Mouse (Mus musculus) erythroblast, embryonic 14.5 days (primary cell): ENCODE data around the gene Maml3. TPM values are rescaled to one million over a fixed set of nuclear protein-coding genes. Genes with fewer than 3 reads are reported as not detected.

ENCODE experiments used
- H3K27me3 ChIP-seq: 2 replicates; pipeline ENCODE4 v1.6.1; 2012; ENCODE audit warnings: inconsistent platforms; ENCODE audit not compliant: control insufficient read depth
- H3K36me3 ChIP-seq: 2 replicates; pipeline ENCODE4 v1.6.1; 2012; ENCODE audit warnings: mild to moderate bottlenecking, inconsistent platforms; ENCODE audit not compliant: control insufficient read depth
- H3K4me1 ChIP-seq: 2 replicates; pipeline ENCODE4 v1.6.1; 2012; ENCODE audit warnings: inconsistent platforms; ENCODE audit not compliant: control insufficient read depth
- H3K4me3 ChIP-seq: replicated peaks from 2 replicates; pipeline ENCODE3; 2012; ENCODE audit warnings: moderate library complexity, mild to moderate bottlenecking, inconsistent platforms
- H3K9me3 ChIP-seq: 2 replicates; pipeline ENCODE4 v1.6.1; 2012; ENCODE audit warnings: low read length, inconsistent platforms, mixed read lengths; ENCODE audit not compliant: control insufficient read depth
- GATA1 ChIP-seq: IDR thresholded peaks from 2 replicates; pipeline ENCODE4 v1.6.1; 2012; ENCODE audit warnings: low read length, inconsistent platforms, mixed read lengths
- TAL1 ChIP-seq: IDR thresholded peaks from 3 replicates; pipeline ENCODE4 v1.6.1; 2012; ENCODE audit warnings: low read length, inconsistent platforms, mixed read lengths
- polyA plus RNA-seq: library from polyadenylated mRNA; stranded (reverse); fragments of >175 nt; gene quantifications from 2 replicates; pipeline ENCODE4 v1.2.3, GENCODE M21; 2012

The Maml3 gene
- polyA plus RNA-seq, 1 experiment = 0.04 TPM

DNA sequence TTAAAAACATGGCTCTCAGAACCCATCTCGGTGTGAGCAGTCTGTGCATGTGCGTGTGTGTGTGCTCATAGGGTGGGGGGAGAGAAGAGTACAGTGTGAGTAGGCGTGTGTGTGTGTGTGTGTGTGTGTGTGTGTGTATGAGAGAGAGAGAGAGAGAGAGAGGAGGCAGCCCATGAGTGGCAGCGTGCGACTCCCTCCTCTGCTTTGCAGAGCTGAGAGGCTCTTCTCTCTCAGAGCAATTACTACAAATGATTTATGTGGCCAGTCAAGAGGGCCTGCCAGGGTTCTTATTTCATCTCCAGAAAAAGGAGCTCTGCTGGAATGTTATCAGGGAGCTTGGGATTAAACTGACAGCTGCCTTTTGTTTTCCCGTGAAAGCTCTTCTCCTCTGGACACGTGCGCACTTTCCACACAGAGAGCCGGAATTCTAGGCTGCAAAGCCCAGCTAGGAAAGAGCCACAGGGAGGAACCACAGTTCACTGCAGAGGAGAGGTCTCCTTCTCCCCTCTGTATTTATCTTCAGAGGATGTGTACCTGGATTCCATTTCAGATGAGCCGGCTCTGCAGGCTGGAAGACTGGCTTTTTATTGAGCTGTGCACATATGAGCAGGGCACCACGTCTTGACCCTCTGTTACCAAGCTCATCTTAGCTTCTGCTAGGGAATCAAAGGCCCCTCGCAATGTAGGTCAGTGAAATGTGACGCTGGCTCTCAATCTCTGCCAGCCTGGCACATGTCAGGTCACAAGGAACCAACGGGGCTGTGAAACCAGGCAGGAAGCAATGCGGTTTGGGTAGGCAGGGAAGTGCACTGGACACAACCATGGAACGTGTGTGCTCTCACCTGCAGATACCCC, 325.9 kb downstream of the Maml3 start:
- no peaks in the 10 kb centered on the region for H3K36me3 ChIP-seq
- no peaks in the 10 kb centered on the region for H3K27me3 ChIP-seq
- no peak overlapping the region for H3K4me3 ChIP-seq
- H3K4me1 ChIP-seq = no peaks in the 10 kb centered on the region
- no peaks in the 10 kb centered on the region for H3K9me3 ChIP-seq
- TF ChIP-seq GATA1 (no peak), TAL1 (no peak)

- H3K4me1 ChIP-seq = no peaks in the 10 kb centered on the region; the same call in 1 of the 2 replicates
- no peaks in the 10 kb centered on the region for H3K27me3 ChIP-seq
- H3K4me3 ChIP-seq = no peak overlapping the region
- no peaks in the 10 kb centered on the region for H3K9me3 ChIP-seq
- no peaks in the 10 kb centered on the region for H3K36me3 ChIP-seq
- no peak for TF ChIP-seq GATA1
- TF ChIP-seq TAL1 = no peak
These were observed 326.7 kb downstream of the Maml3 start for GRCm38 (mm10) chr3:51778179-51778578.

DNA sequence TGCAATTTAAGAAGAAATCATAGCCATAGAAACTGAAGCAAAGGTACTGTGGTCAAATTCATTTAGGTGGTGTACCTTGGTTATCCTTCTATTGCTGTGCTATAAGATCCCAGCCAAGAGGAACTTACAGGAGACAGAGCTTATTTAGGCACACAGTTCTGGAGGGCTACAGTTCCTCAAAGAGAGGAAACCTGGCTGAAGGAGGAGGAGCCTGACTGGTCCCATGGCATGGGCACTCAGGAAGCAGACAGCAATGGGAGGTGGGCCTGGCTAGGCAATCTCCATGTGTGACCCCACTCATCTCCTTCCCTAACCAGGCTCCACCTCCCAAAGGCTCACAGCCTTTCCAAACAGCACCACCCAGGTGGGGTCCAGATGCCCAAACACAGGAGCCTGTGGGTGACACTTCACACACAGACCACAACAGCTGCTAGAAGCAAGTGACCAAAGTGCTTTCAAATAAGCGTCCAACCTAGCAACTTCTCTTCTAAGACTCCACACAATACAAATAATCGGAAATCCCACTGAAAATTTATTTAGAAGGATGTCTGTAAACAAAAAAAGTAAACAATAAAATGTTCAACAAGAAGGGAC, 328.8 kb downstream of the Maml3 start:
- Histone ChIP-seq H3K27me3 (no peaks in the 10 kb centered on the region), H3K4me1 (no peaks in the 10 kb centered on the region; the same call in 1 of the 2 replicates), H3K4me3 (no peak overlapping the region)

GRCm38 (mm10) chr3:51773587-51773986, 331.3 kb downstream of the Maml3 start:
- Histone ChIP-seq H3K9me3 (no peaks in the 10 kb centered on the region), H3K36me3 (no peaks in the 10 kb centered on the region), H3K4me3 (no peak overlapping the region), H3K27me3 (no peaks in the 10 kb centered on the region), H3K4me1 (no peaks in the 10 kb centered on the region; the same call in 1 of the 2 replicates)
- no peak for TF ChIP-seq TAL1

More for the DNA sequence above, 328.8 kb downstream of the Maml3 start:
- Histone ChIP-seq H3K36me3 (no peaks in the 10 kb centered on the region), H3K9me3 (no peaks in the 10 kb centered on the region)
- no peak for TF ChIP-seq TAL1
- no peak for TF ChIP-seq GATA1

DNA sequence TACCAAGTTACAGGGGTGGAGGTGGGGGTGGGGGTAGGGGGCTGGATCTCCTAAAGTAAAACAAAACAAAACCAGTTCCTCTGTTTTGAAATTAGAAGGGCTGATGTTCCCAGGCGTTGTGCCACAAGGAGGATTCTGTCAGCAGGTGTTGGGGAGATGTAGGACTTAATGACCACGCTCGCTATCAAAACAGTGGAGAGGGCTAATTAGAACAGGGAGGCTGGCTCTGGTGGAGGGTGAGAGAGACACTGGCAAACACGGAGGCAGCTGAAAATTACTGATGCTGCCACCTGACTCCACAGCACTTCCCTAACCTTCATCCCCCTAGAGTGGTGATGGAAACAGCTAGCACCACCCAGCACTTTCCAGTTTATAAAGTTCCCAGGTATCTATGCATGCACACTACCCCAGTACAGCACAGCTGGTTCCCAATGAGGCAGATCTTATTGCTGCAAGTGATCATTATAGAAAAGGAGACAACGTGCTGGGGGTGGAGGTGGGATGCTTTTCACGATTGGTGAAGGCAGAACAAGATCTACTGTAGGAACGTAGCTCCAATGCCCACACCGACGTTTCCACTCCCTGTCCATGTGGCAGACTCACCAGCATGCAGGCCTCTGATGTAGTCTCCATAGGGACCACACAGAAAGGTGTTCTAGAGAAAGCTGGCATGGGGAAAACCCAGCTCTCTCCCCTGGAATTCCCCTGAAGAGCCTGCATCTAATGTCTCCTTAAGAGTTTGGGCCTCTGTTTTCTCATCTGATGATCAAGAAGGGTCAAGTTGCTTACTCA, 332.8 kb downstream of the Maml3 start:
- H3K9me3 ChIP-seq = no peaks in the 10 kb centered on the region
- no peaks in the 10 kb centered on the region; the same call in 1 of the 2 replicates for H3K4me1 ChIP-seq
- H3K4me3 ChIP-seq = no peak overlapping the region
- no peaks in the 10 kb centered on the region for H3K27me3 ChIP-seq
- TF ChIP-seq TAL1 = no peak
- no peak for TF ChIP-seq GATA1
- H3K36me3 ChIP-seq = no peaks in the 10 kb centered on the region

DNA sequence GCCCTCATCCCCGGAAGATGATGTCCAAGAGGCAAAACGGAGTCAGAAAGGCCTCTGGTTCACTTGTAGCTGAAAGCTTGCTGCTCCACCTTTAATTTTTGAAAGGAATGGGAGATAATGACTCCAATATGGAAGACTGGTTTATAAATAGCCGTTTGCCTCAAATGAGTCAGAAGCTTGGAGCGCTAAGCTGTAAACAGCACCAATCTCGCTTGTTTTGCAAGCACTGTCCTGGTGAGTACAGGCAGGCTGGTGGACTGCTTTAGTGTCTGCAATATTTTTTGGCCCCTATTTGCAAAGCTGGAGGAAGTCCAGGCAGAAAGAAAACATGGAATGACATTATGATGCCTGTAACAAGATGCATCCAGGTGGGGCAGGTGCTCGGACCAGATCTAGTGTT, 335.7 kb downstream of the Maml3 start:
- Histone ChIP-seq H3K4me1 (no peaks in the 10 kb centered on the region; the same call in 1 of the 2 replicates), H3K4me3 (no peak overlapping the region), H3K9me3 (peaks cover 3% of the 10 kb centered on the region; the same call in 1 of the 2 replicates), H3K36me3 (no peaks in the 10 kb centered on the region), H3K27me3 (no peaks in the 10 kb centered on the region)
- no peak for TF ChIP-seq TAL1
- TF ChIP-seq GATA1 = no peak

- TF ChIP-seq TAL1 (no peak), GATA1 (no peak)
- H3K27me3 ChIP-seq = no peaks in the 10 kb centered on the region
- H3K4me3 ChIP-seq = no peak overlapping the region
- H3K36me3 ChIP-seq = no peaks in the 10 kb centered on the region
- H3K4me1 ChIP-seq = no peaks in the 10 kb centered on the region; the same call in 1 of the 2 replicates
- H3K9me3 ChIP-seq = peaks cover 3% of the 10 kb centered on the region; the same call in 1 of the 2 replicates
These were observed 339.5 kb downstream of the Maml3 start for GRCm38 (mm10) chr3:51765220-51765923.

GRCm38 (mm10) chr3:51764175-51764574, 340.7 kb downstream of the Maml3 start:
- no peaks in the 10 kb centered on the region; the same call in 1 of the 2 replicates for H3K4me1 ChIP-seq
- H3K27me3 ChIP-seq = no peaks in the 10 kb centered on the region
- H3K36me3 ChIP-seq = no peaks in the 10 kb centered on the region
- no peak overlapping the region for H3K4me3 ChIP-seq
- H3K9me3 ChIP-seq = peaks cover 3% of the 10 kb centered on the region; the same call in 1 of the 2 replicates
- TF ChIP-seq GATA1 = no peak
- no peak for TF ChIP-seq TAL1
